Mouse (Mus musculus) neural tube, embryonic 11.5 days (tissue): ENCODE measurements around the gene Nxn. TPM values are rescaled to one million over a fixed set of nuclear protein-coding genes. Genes with fewer than 3 reads are reported as not detected.
A peak's percentile ranks its signal among the peaks of the same experiment; 100 is the strongest.

Experiments
- ATAC-seq: fragments of 200-750 bp; cut with Nextera tagmentation; 2 replicates; pipeline ENCODE4 v1.8.0; 2017; ENCODE audit warnings: moderate number of reproducible peaks, mild to moderate bottlenecking, moderate TSS enrichment, moderate library complexity; ENCODE audit not compliant: insufficient read depth, low FRiP score, low TSS enrichment
- DNase-seq: peaks from one replicate; pipeline ENCODE4 v3.0.0-alpha.2; 2015; ENCODE audit warnings: low spot score
- H3K27ac ChIP-seq: fragments of 300-500 bp; sonication (generic); 2 replicates; pipeline ENCODE4 v1.5.1; 2014; ENCODE audit warnings: low read depth, mild to moderate bottlenecking, low read length
- H3K27me3 ChIP-seq: fragments of 300-500 bp; sonication (generic); 2 replicates; pipeline ENCODE4 v1.6.1; 2014; ENCODE audit warnings: mild to moderate bottlenecking, low read length, mixed read lengths; ENCODE audit not compliant: control insufficient read depth, insufficient read depth
- H3K36me3 ChIP-seq: fragments of 300-500 bp; sonication (generic); 2 replicates; pipeline ENCODE4 v1.6.1; 2014; ENCODE audit warnings: mild to moderate bottlenecking, low read length, moderate library complexity, mixed read lengths; ENCODE audit not compliant: control insufficient read depth, insufficient read depth
- H3K4me1 ChIP-seq: fragments of 300-500 bp; sonication (generic); 2 replicates; pipeline ENCODE4 v1.6.1; 2014; ENCODE audit warnings: low read length, mixed read lengths; ENCODE audit not compliant: control insufficient read depth, insufficient read depth
- H3K4me2 ChIP-seq: fragments of 300-500 bp; sonication (generic); 2 replicates; pipeline ENCODE4 v1.6.1; 2014; ENCODE audit warnings: low read depth, mild to moderate bottlenecking, moderate library complexity
- H3K4me3 ChIP-seq: fragments of 300-500 bp; sonication (generic); 2 replicates; pipeline ENCODE4 v1.5.1; 2014; ENCODE audit warnings: low read depth, low read length
- H3K9ac ChIP-seq: fragments of 300-500 bp; sonication (generic); 2 replicates; pipeline ENCODE4 v1.6.1; 2014; ENCODE audit warnings: mild to moderate bottlenecking, low read length
- H3K9me3 ChIP-seq: fragments of 300-500 bp; sonication (generic); 2 replicates; pipeline ENCODE4 v1.6.1; 2016; ENCODE audit warnings: low read length; ENCODE audit not compliant: control insufficient read depth
- WGBS: fragments of 180-500 bp; shearing (Covaris S2); extraction: QIAGEN DNeasy Blood & Tissue Kit; methylation state at CpG from one replicate; pipeline ENCODE4 v1.1.7; 2014; 5-methylcytosine and 5-hydroxymethylcytosine counted together
- polyA plus RNA-seq: library from polyadenylated mRNA; unstranded; fragments of >200 nt; fragmentation: Nextera tagmentation; extraction: Ambion mirVana; gene quantifications from 2 replicates; pipeline ENCODE4 v1.2.1, GENCODE M21; 2014

The Nxn gene
- polyA plus RNA-seq, 1 experiment from 2014 or later = 57.7 TPM

DNA sequence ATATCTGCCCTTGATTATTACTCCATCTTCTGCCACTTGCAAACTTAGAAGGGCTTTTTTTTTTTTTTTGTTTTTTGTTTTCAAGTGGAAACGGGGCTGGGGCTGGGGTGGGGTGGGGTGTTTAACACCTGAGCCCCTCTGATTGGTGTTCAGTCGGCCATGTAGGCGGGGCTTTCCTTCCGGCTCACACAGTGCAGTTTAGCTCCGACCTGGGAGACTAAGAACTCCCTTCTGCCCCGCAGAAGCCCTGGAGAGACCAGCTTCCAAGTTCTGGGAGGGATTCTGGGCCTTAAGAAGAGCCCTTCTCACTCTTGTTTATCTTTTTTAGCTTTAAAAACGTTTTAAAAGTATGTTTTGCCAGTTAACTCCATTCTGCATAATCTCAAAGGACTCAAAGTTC, 61.2 kb downstream of the Nxn start:
- H3K9ac ChIP-seq = no peak overlapping the region
- no peaks in the 10 kb centered on the region for H3K36me3 ChIP-seq
- no peaks in the 10 kb centered on the region for H3K9me3 ChIP-seq
- no peak overlapping the region for H3K4me2 ChIP-seq
- no peak for DNase-seq
- ATAC-seq = no peak
- 13% methylated on average over 7 of the region's 7 CpGs for WGBS
- no peak overlapping the region for H3K27ac ChIP-seq
- no peaks in the 10 kb centered on the region for H3K27me3 ChIP-seq
- peaks cover 16% of the 10 kb centered on the region for H3K4me1 ChIP-seq
- no peak overlapping the region for H3K4me3 ChIP-seq

DNA sequence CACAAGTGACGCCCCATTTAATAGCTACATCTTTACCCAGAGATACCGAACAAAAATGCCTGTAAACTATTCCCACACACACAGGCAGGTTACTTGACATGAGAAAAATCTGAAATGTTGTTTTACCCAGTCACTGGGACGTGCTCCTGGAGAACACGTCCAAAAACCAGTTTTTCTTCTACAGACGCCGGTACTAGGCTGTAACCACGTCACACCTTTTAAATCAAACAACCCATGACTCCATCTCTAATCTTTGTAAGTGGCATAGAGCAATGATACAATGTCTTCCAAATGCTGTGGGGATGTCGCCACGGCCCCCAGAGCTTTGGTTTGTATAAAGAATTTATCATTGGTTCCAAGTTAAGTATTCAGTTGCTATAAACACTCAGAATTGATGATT, 61.7 kb downstream of the Nxn start:
- Histone ChIP-seq H3K4me2 (no peak overlapping the region), H3K27me3 (no peaks in the 10 kb centered on the region), H3K4me3 (no peak overlapping the region), H3K27ac (no peak overlapping the region), H3K9me3 (no peaks in the 10 kb centered on the region), H3K4me1 (peaks cover 16% of the 10 kb centered on the region), H3K9ac (no peak overlapping the region), H3K36me3 (no peaks in the 10 kb centered on the region)
- DNase-seq (no peak), ATAC-seq (no peak)
- 88% methylated on average over 9 of the region's 9 CpGs for WGBS

DNA sequence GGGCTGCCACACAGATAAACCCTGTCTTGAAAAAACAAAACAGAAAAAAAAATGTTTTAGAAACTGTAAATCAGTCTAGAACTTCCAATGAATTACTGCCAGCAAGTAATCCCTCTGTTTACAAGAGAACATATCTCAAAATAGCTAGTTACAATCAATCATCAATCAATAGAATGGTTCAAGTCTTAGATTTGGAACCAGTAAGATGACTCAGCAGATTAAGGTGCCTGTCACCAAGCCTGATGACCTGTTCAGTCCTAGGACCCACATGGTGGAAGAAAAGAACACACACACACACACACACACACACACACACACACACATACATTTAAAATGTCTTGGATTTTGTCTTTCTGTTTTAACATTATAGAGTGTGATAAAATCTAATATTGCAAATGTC, 62.7 kb downstream of the Nxn start:
- H3K4me2 ChIP-seq = no peak overlapping the region
- H3K27ac ChIP-seq = no peak overlapping the region
- DNase-seq (no peak), ATAC-seq (no peak)
- H3K9me3 ChIP-seq = no peaks in the 10 kb centered on the region
- H3K27me3 ChIP-seq = no peaks in the 10 kb centered on the region
- H3K36me3 ChIP-seq = no peaks in the 10 kb centered on the region
- no peak overlapping the region for H3K4me3 ChIP-seq
- peaks cover 8% of the 10 kb centered on the region for H3K4me1 ChIP-seq
- H3K9ac ChIP-seq = no peak overlapping the region

DNA sequence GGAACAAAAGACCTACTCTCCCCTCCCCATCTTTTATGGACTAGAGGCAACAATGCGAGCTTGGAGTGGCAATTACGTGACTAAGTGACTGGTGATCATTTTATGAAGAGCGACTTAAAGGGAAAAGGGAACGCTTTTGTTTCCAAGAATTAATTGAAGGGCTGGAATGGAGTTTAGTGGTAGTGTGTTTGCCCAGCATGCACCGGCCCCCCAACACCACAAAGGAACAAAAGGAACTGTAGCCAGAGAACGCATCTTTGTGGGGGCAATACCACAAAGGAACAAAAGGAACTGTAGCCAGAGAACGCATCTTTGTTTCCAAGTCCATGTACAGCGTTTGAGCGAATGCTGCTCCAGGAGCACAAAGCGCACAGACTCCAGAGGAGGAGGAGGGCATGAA, 64.0 kb downstream of the Nxn start:
- H3K27me3 ChIP-seq = no peaks in the 10 kb centered on the region
- H3K9ac ChIP-seq = no peak overlapping the region
- DNase-seq (no peak), ATAC-seq (no peak)
- no peaks in the 10 kb centered on the region for H3K9me3 ChIP-seq
- peaks cover 5% of the 10 kb centered on the region for H3K4me1 ChIP-seq
- H3K27ac ChIP-seq = peak overlapping the region; percentile 42
- no peak overlapping the region for H3K4me3 ChIP-seq
- H3K4me2 ChIP-seq = no peak overlapping the region
- H3K36me3 ChIP-seq = no peaks in the 10 kb centered on the region
- WGBS = 40% methylated on average over 10 of the region's 10 CpGs

DNA sequence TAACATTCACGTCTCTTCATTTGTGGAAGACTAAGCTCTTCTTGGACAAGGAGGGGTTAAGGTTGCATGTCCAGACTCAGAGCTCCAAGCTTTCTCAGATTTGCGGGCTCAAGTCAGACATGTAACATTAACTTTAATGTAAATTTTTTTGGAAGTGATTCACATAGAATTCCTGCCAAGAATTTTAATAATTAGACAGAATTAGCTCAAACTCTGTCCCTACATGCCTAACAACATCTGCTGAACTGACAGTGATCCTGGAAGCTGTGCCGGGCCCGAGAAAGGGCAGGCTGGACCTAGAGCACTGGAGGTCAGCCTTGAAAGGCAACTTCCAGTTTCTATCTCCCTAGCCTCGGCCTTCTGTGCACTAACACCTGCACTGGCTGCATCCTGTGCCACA, 66.7 kb downstream of the Nxn start:
- peaks cover 16% of the 10 kb centered on the region for H3K4me1 ChIP-seq
- no peak overlapping the region for H3K27ac ChIP-seq
- H3K9ac ChIP-seq = no peak overlapping the region
- ATAC-seq (no peak), DNase-seq (no peak)
- H3K36me3 ChIP-seq = no peaks in the 10 kb centered on the region
- H3K4me3 ChIP-seq = no peak overlapping the region
- no peak overlapping the region for H3K4me2 ChIP-seq
- no peaks in the 10 kb centered on the region for H3K27me3 ChIP-seq
- no peaks in the 10 kb centered on the region for H3K9me3 ChIP-seq
- WGBS = 83% methylated on average over 5 of the region's 5 CpGs

DNA sequence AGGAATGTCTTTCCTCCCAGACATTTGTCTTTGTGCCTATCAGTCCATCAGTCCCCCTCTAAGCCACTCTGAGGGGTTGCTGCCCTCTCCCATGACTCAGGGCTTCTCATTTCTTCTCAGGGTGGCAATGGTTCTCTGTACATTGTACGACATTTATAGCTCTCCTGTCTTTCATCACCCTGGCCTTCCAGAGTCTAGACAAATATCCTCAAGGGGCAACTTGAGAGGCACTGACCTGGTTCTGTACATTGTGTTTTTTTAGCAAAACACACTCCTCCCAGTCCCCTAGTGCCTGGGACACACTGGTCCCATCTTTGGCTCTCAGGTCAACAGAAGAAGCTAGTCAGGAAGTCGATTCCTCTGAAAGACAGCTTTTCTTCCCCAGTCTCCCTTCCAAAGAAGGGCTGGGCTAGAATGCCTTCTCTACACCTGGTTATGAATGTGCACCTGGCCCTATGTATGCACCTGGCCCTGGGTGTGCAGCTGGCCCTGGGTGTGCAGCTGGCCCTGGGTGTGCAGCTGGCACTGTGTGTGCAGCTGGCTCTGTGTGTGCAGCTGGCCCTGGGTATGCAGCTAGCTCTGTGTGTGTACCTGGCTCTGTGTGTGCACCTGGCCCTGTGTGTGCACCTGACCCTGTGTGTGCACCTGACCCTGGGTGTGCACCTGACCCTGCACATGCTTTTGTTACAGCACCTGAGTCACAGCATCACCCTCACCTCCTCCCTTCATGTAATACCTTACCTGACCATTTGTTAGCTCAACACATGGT, 70.2 kb downstream of the Nxn start:
- no peak overlapping the region for H3K4me2 ChIP-seq

DNA sequence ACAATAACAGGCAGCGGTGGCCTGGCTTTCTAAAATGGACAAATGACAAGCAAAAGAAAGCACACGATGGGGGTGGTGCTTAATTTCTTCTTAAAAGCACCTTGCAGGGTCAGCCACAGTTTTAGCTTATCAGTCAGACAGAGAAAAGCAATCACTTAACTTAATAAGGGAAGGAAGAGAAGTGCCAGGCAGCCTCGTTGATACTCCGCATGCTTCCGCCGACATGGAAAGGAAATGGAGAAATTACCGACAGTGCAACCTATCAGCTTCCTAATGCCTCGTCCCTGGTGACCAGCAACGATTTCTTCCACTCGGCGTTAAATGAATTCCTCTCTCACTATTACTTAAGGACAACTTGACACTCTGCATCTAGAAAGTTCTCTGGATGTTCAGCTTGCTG, 70.9 kb downstream of the Nxn start:
- ATAC-seq (no peak), DNase-seq (no peak)
- H3K27me3 ChIP-seq = no peaks in the 10 kb centered on the region
- H3K4me3 ChIP-seq = no peak overlapping the region
- peaks cover 18% of the 10 kb centered on the region for H3K4me1 ChIP-seq
- no peak overlapping the region for H3K9ac ChIP-seq
- no peaks in the 10 kb centered on the region for H3K36me3 ChIP-seq
- no peak overlapping the region for H3K27ac ChIP-seq
- H3K9me3 ChIP-seq = no peaks in the 10 kb centered on the region
- 76% methylated on average over 11 of the region's 11 CpGs for WGBS
- H3K4me2 ChIP-seq = no peak overlapping the region

More for the DNA sequence above, 70.2 kb downstream of the Nxn start:
- no peak for DNase-seq
- no peak overlapping the region for H3K4me3 ChIP-seq
- H3K27me3 ChIP-seq = no peaks in the 10 kb centered on the region
- H3K9me3 ChIP-seq = no peaks in the 10 kb centered on the region
- ATAC-seq = no peak
- H3K27ac ChIP-seq = no peak overlapping the region
- no peaks in the 10 kb centered on the region for H3K36me3 ChIP-seq
- H3K9ac ChIP-seq = no peak overlapping the region
- 62% methylated on average over 2 of the region's 2 CpGs for WGBS
- peaks cover 18% of the 10 kb centered on the region for H3K4me1 ChIP-seq

DNA sequence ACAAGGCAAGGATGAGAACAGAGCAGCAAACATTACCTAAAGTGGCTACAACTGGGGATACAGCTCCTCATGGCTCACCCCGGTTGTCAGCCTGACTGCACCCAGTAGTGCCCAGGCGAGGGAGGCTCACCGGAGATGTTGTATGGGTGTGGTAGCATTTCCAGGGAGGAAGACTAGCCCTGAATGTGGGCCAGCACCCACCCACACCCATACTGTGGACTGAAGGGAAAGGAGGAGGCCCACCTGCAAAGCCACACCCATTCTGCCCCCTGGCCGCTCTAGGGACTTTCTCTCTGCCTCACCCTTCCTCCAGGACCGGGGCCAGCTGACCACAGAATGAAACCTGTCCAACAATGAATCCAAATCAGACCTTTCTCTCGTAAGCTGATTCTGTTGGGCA, 72.3 kb downstream of the Nxn start:
- DNase-seq = no peak
- Histone ChIP-seq H3K9ac (no peak overlapping the region), H3K27me3 (no peaks in the 10 kb centered on the region), H3K4me1 (peaks cover 18% of the 10 kb centered on the region), H3K4me3 (no peak overlapping the region), H3K36me3 (no peaks in the 10 kb centered on the region), H3K4me2 (no peak overlapping the region), H3K27ac (no peak overlapping the region), H3K9me3 (no peaks in the 10 kb centered on the region)
- ATAC-seq = no peak
- 81% methylated on average over 6 of the region's 6 CpGs for WGBS

DNA sequence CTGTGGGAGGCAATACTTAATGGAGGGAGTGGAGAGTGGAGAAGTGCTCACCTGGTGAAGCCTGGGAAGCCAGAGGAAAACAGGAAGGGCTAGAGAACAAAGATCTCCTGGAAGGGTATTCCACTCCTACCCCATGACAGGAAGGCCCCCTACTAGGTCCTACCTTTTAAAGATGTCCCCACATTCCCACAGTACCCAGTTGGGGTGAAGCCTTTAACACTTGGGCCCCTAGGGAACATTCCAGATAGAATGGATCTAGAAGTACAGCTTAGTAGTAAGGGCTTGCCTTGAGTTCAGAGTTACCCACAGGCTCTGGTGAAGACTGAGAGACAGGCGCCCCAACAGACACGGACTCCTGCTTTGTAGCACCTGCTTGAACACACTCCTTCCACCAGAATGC, 72.9 kb downstream of the Nxn start:
- H3K4me1 ChIP-seq = peaks cover 18% of the 10 kb centered on the region
- no peaks in the 10 kb centered on the region for H3K36me3 ChIP-seq
- H3K4me2 ChIP-seq = no peak overlapping the region
- H3K9me3 ChIP-seq = no peaks in the 10 kb centered on the region
- ATAC-seq (no peak), DNase-seq (no peak)
- H3K27me3 ChIP-seq = no peaks in the 10 kb centered on the region
- no peak overlapping the region for H3K27ac ChIP-seq
- H3K9ac ChIP-seq = no peak overlapping the region
- WGBS = 84% methylated on average over 2 of the region's 2 CpGs
- H3K4me3 ChIP-seq = no peak overlapping the region
